Mouse (Mus musculus) retina, postnatal 7 days (tissue): ENCODE results near the gene Gm10392.

Experiments
- DNase-seq: peaks from one replicate; pipeline ENCODE4 v3.0.0-alpha.2; 2012; ENCODE audit warnings: low read depth, low spot score

The Gm10392 gene

DNA sequence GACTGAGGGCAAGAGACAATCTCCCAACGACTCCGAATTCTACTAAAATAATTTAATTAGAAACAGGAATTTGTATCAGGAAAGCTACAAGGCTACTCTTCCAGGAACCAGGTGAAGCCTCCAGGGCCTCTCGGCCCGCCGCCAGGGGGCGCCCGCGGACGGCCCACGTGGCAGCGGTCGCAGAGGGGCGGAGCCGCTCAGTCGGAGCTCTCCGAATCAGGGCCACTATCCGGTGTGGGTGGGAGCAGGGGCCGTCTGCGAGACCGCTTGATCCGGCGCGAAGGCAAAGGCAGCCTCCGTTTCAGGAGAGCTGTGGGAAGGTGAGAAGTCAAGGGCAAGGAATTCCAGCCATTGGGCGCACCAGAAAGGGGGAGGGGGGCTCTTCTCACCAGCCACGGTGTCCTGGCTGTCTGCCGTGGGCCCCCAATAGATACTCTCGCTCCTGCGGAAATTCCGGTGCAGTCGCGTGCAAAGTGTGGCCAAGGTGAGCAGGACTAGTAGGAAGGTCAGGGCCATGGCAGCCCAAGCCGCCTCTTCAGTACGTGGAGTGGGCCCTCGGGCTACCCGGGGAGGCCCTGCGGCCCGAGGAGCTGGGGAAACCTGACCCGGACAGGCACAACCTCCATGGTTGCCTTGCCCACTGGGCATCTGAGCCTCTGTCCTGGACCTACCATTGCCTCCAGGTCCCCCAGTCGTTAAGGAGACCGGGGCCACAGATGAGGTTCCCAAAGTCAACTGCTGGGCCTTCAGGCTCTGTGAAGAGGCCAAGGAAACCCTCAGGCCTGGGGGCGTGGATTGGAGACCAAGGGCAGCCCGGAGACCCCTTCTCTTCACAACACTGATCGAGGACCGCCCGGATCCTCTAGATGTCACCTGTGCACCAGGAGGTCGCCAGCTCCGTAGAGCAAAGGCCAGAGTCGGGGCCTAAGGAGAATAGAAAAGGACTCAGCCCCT, 10.7 kb downstream of the Gm10392 start:
- peak; percentile 79 for DNase-seq

DNA sequence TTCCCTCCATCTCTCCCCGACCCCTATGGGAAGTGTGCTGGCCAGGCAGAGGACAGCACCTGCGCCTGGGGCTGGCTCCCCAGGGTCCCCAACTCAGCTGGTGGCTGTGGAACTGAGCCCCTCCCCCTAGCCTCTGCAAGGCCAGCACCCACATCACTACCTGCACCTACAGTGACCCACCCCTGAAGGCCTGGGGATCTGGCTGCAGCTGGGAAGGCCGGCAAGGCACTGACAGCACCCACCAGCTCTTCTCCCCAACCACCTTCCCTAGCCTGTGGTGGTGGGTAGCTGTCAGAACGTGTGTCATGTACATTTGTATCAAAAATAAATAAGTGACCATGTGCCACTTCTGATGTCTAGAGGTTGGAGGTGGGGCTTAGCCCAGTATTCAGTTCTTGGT, 11.6 kb downstream of the Gm10392 start:
- no peak for DNase-seq

GRCm38 (mm10) chr11:77506941-77507340, 12.1 kb downstream of the Gm10392 start:
- DNase-seq: no peak

DNA sequence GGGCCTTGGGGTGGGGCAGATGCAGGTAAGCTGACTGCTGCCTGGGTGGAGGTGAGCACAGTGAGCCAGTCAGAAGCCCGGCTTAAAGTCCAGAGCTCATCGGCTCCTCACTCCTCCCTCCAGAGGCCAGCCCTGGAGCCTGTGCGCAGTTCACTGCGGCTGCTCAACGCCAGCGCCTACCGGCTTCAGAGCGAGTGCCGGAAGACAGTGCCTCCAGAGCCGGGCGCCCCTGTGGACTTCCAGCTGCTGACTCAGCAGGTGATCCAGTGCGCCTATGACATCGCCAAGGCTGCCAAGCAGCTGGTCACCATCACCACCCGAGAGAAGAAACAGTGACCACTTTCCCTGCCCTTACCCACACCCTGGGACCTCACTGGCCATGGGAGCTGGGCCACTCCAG, 12.7 kb downstream of the Gm10392 start:
- no peak for DNase-seq

DNA sequence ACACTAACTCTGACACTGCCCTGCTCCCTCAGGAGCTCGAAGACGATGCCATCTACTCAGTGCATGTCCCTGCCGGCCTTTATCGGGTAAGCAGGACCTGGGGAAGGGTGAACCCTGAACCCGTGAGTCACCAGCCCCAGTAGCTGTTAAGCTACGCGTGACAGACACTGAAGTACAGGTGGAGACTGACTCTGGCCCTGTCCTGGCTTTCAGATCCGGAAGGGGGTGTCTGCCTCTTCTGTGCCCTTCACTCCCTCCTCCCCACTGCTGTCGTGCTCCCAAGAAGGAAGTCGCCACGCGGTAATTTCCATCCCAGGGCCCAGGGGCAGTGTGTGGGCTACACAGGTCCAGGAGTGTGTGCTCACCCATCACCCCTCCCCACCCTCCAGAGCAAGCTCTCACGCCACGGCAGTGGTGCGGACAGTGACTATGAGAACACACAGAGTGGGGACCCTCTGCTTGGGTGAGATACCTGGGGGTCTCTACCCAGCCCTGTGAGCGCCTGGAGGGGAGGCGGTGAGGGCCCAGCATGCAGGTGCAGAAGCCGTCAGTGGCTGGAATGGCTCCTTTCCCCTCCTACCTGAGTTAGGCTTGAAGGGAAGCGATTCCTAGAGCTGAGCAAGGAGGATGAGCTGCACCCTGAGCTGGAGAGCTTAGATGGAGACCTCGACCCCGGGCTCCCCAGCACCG, 13.6 kb downstream of the Gm10392 start:
- no peak for DNase-seq

- no peak for DNase-seq
Observed at GRCm38 (mm10) chr11:77504377-77504776, 14.6 kb downstream of the Gm10392 start.

- no peak for DNase-seq
Observed at GRCm38 (mm10) chr11:77503511-77503910, 15.5 kb downstream of the Gm10392 start.

- DNase-seq: no peak
Observed at GRCm38 (mm10) chr11:77502481-77502880, 16.5 kb downstream of the Gm10392 start.

DNA sequence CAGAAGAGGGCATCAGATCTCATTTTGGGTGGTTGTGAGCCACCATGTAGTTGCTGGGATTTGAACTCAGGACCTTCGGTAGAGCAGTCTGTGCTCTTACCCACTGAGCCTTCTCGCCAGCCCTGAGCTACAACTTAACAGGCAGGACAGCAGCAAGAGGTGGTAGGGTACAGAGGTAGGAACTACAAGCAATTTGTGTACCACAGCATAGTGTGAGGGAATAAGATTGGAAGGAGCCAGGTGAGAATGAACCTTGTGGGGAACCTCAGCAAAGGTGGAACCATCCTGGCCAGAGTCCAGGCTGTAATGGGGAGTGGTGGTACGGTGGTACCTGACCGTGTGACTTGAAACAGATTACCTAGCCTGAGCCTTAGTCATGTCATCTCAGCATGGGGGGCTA, 17.0 kb downstream of the Gm10392 start:
- no peak for DNase-seq

- DNase-seq: peak; percentile 66
Observed at GRCm38 (mm10) chr11:77501392-77501791, 17.6 kb downstream of the Gm10392 start.

GRCm38 (mm10) chr11:77500361-77501325, 18.4 kb downstream of the Gm10392 start:
- DNase-seq: no peak

GRCm38 (mm10) chr11:77499354-77499753, 19.6 kb downstream of the Gm10392 start:
- no peak for DNase-seq

DNA sequence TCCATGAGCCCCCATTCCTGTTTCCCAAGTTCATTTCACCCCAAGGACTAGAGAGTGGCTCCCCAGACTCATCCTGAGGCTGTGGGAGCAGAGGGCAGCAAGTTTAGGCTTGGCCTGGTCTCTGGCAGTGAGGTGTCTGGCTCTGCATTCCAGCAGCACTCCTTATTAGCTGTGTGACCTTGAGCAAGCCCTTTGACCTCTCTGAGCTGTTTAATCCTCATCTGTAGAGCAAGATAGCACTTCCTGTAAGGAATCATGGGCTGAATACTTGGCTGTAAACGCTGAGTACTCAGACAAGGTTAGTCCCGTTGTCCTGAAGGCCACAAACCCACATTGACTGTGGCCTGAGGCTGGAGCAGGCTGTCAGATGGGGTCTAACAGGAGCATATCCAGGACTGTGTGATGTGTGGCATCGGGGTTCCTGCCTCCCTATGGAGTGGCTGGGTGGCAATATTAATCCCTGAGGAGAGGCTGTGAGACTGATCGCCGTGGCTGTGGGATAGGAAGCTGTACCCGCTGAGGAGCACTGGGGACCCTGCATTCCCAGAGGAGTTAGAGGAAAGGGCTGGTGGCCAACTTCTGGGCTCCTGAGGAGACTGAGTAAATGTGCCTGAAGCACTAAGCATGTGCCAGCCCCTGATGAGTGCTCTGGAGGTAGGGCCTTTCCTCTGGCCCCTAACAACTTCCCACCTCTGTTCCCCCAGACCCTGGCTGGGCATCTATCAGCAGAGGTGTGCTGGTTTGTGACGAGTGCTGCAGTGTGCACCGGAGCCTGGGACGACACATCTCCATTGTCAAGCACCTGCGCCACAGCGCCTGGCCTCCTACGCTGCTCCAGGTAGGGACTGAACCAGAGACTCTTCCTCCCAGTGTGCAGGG, 20.5 kb downstream of the Gm10392 start:
- DNase-seq: no peak

DNA sequence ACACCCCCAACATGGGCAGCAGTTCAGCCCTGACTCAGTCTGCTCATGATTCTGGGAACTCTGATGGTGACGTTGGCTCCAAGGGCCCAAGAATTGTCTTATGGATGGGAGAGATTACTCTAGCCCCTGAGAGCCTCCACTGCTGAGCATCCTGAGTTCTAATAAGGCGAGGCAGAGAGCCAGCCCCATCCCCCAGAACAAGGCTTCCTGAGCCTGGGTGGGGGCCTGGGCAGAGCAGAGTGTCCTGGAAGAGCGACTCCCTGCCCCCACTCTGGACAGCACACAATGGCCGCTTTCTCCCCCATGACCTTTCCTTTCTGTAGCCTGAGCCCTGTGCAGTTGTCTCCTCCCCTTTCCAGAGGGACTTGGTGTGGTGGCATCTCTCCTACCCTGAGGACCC, 21.1 kb downstream of the Gm10392 start:
- DNase-seq: no peak

GRCm38 (mm10) chr11:77497341-77497756, 21.6 kb downstream of the Gm10392 start:
- DNase-seq: no peak

DNA sequence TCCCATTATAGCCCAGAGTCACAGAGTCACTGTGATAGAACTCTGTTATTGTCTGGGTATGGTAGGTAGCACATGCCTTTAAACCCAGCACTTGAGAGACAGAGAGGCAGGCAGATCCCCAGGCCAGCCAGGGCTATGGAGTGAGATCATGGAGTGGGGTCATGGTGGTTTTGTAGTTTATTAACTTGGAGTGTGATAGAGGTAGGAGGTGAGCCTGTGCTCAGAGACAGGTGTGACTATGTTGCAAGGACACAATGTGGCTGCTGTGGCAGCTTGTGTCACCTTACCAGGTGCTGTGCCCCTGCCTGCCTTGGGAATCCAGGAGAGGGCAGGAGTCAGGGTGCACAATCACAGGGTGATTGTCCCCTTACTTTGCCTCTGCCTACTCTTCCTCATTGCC, 23.5 kb downstream of the Gm10392 start:
- DNase-seq: no peak

GRCm38 (mm10) chr11:77494782-77495181, 24.2 kb downstream of the Gm10392 start:
- DNase-seq: no peak

GRCm38 (mm10) chr11:77494344-77494676, 24.7 kb downstream of the Gm10392 start:
- no peak for DNase-seq

GRCm38 (mm10) chr11:77493512-77494343, 25.3 kb downstream of the Gm10392 start, which contains the start of gene Git1:
Gene Git1 (plus strand): TSS chr11:77493562.
- DNase-seq: no peak

- peak; percentile 88 for DNase-seq
Observed at GRCm38 (mm10) chr11:77492911-77493332, 26.1 kb downstream of the Gm10392 start.
